ENCODE assay signal across 19 mouse cellular contexts in the genomic region with DNA sequence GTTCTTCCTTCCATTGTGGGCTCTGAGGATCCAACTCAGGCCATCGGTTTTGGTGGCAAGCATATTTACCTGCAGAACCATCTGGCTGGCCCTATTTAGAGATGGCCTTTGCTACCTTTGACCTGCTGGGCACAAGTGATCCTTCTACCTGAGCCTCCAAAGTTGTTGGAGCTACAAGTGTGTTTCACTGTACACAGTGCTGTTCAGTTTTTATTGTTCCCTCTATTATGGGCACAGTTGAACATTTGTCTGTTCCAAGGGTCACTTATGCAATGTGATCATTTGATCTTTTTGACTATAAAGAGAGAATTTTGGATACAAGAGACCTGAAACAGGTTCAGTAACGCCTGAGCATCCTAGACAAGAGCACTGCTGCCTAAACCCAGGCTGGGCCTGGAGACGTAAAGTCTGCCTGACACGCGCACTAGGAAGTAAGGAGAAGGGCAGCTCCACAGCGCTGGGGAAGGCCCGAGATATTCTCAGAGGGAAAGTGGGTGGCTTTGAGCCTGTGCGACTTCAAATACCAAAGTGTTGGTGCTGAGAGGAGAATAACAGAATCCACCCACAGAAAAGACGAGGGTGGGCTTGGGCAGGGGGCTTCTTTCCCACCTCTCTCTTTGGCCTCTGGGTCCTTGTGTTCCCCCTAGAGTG. TPM values are rescaled to one million over a fixed set of nuclear protein-coding genes. Genes with fewer than 3 reads are reported as not detected.
DNase-seq lines count a peak whose midpoint lies in the region; ATAC-seq and TF ChIP-seq lines count a peak whose summit lies in the region.
"Had no signal": no experiment of that assay in that cellular context is flagged by ENCODE, and none has a peak within 500 bp of the region (broad histone marks: within the 10 kb centered on the region; RNA-seq: fewer than 3 reads in every experiment).

No protein-coding gene starts in this region.

- no peak for DNase-seq in heart, embryonic 10.5 days (ENCODE audit: low spot score)
- no peak for DNase-seq in heart, postnatal 10 days
- DNase-seq in heart, adult 2 months = no peak
- no peak for DNase-seq in left cerebral cortex, adult 2 months (ENCODE audit: extremely low spot score in 1 of 2, low spot score in 2 of 2)
- no peak for DNase-seq in left cerebral cortex, adult 8-10 months (ENCODE audit: low spot score in 2 of 2)
- DNase-seq in brain, adult 2 months (ENCODE audit: low read depth, low spot score) = peak; percentile 64
- no peak for DNase-seq in right cerebral cortex, postnatal 36 days (ENCODE audit: low spot score in 2 of 2)
- DNase-seq: adrenal gland, adult 2 months; adrenal gland, postnatal 10 days; adrenal gland, postnatal 25 days had no signal

- no peak for ATAC-seq in heart, embryonic 13.5 days (ENCODE audit: extremely low read depth, insufficient number of reproducible peaks, low FRiP score, low TSS enrichment)
- ATAC-seq: forebrain, embryonic 13.5 days; forebrain, embryonic 15.5 days had no signal

- H3K9me3 ChIP-seq in heart, embryonic 10.5 days = no peaks in the 10 kb centered on the region
- H3K9me3 ChIP-seq in heart, embryonic 13.5 days = no peaks in the 10 kb centered on the region
- H3K9me3 ChIP-seq: embryonic facial prominence, embryonic 10.5 days; embryonic facial prominence, embryonic 12.5 days; forebrain, embryonic 13.5 days; forebrain, embryonic 15.5 days had no signal

- TF ChIP-seq EP300 in heart, adult 2 months (IDR thresholded peaks at IDR 0.05; ENCODE audit: insufficient read depth, low read depth, low read length) = no peak

- peaks cover 79% of the 10 kb centered on the region for H3K4me1 ChIP-seq in heart, embryonic 10.5 days
- peaks cover 83% of the 10 kb centered on the region for H3K4me1 ChIP-seq in heart, embryonic 13.5 days
- peaks cover 15% of the 10 kb centered on the region for H3K4me1 ChIP-seq in heart, adult 2 months (ENCODE audit: control insufficient read depth, insufficient read depth, low read length)
- H3K4me1 ChIP-seq: embryonic facial prominence, embryonic 12.5 days had no signal

- peak overlapping the region; percentile 77 for H3K27ac ChIP-seq in heart, embryonic 10.5 days
- H3K27ac ChIP-seq in heart, embryonic 13.5 days (replicated peaks) = no peak overlapping the region
- H3K27ac ChIP-seq in heart, adult 2 months = no peak overlapping the region
- H3K27ac ChIP-seq in left cerebral cortex, adult 2 months = peak overlapping the region; percentile 70
- H3K27ac ChIP-seq: embryonic facial prominence, embryonic 12.5 days; forebrain, embryonic 13.5 days; forebrain, embryonic 15.5 days had no signal

- H3K4me2 ChIP-seq in heart, embryonic 13.5 days = no peak overlapping the region
- H3K4me2 ChIP-seq: embryonic facial prominence, embryonic 12.5 days; forebrain, embryonic 13.5 days; forebrain, embryonic 15.5 days had no signal

- peak overlapping the region; percentile 26; the same call in 1 of the 2 replicates for H3K9ac ChIP-seq in heart, embryonic 13.5 days
- no peak overlapping the region for H3K9ac ChIP-seq in heart, adult 2 months (ENCODE audit: low read depth, low read length)
- H3K9ac ChIP-seq: embryonic facial prominence, embryonic 12.5 days; forebrain, embryonic 13.5 days; forebrain, embryonic 15.5 days had no signal

- H3K27me3 ChIP-seq in heart, embryonic 10.5 days (ENCODE audit: insufficient read depth, poor library complexity, severe bottlenecking) = no peaks in the 10 kb centered on the region
- H3K27me3 ChIP-seq in heart, embryonic 13.5 days (replicated peaks) = no peaks in the 10 kb centered on the region
- no peaks in the 10 kb centered on the region for H3K27me3 ChIP-seq in heart, adult 2 months (ENCODE audit: control insufficient read depth, insufficient read depth, low read length)
- H3K27me3 ChIP-seq: embryonic facial prominence, embryonic 12.5 days; forebrain, embryonic 13.5 days; forebrain, embryonic 15.5 days had no signal

- TF ChIP-seq POLR2A in heart, adult 2 months (IDR thresholded peaks at IDR 0.05; ENCODE audit: insufficient read depth, low read depth, low read length) = no peak

- no peaks in the 10 kb centered on the region for H3K36me3 ChIP-seq in heart, embryonic 10.5 days
- peaks cover 38% of the 10 kb centered on the region for H3K36me3 ChIP-seq in heart, embryonic 13.5 days
- 0 out of 2 replicates have a peak, but pooled peaks cover 2% of the 10 kb centered on the region for H3K36me3 ChIP-seq in heart, adult 2 months (ENCODE audit: control insufficient read depth, insufficient read depth, low read length)
- H3K36me3 ChIP-seq: embryonic facial prominence, embryonic 12.5 days; forebrain, embryonic 15.5 days had no signal

- H3K4me3 ChIP-seq in heart, embryonic 10.5 days = no peak overlapping the region
- no peak overlapping the region for H3K4me3 ChIP-seq in heart, embryonic 13.5 days
- H3K4me3 ChIP-seq in heart, adult 2 months = no peak overlapping the region
- H3K4me3 ChIP-seq in left cerebral cortex, adult 2 months = no peak overlapping the region
- H3K4me3 ChIP-seq: embryonic facial prominence, embryonic 10.5 days; embryonic facial prominence, embryonic 12.5 days; forebrain, embryonic 13.5 days; forebrain, embryonic 15.5 days had no signal

- intact Hi-C loops in heart, postnatal 10 days (cut with DNase I) = no loop called here
- intact Hi-C loops in heart, adult 2 months (cut with DNase I) = no loop called here
- intact Hi-C loops in left cerebral cortex, adult 2 months (cut with DNase I) = no loop called here

- H3K79me2 ChIP-seq in heart, adult 2 months (replicated peaks; ENCODE audit: control insufficient read depth, insufficient read depth, low read length) = no peaks in the 10 kb centered on the region

- no peak for TF ChIP-seq CTCF in heart, adult 2 months (IDR thresholded peaks at IDR 0.05)
- TF ChIP-seq CTCF in left cerebral cortex, adult 2 months (IDR thresholded peaks at IDR 0.05) = no peak

- 79% methylated on average over 9 of the region's 9 CpGs for WGBS in heart, embryonic 10.5 days
- WGBS in heart, embryonic 13.5 days = 68% methylated on average over 9 of the region's 9 CpGs
- 81% methylated on average over 9 of the region's 9 CpGs for WGBS in heart, adult 2 months

RNA-seq across cellular contexts. Expression of a gene that starts 30.7 kb away (rescaled TPM):
- polyA plus RNA-seq in heart, embryonic 10.5 days (2016; fragmentation: Nextera tagmentation; extraction: Ambion mirVana) = 5.5 and 6.3 TPM in 2 replicates
- 10 to 100 TPM; 30.2 to 31.3 TPM for total RNA-seq in heart, postnatal 10 days (2021)
- polyA plus RNA-seq in heart, embryonic 13.5 days (2015; fragmentation: Nextera tagmentation; extraction: Ambion mirVana) = 9.2 and 9.6 TPM in 2 replicates
- 10 to 100 TPM in 1 of 2 experiments, 1 to 10 TPM in 1; 8.6 to 11.9 TPM for total RNA-seq in heart, adult 2 months (2021)
- 18.0 and 24.0 TPM in 2 replicates for polyA plus RNA-seq in heart, adult 2 months (2012; rRNA removed)
- total RNA-seq in left cerebral cortex, adult 2 months (2021) = 10 to 100 TPM; 29.6 to 35.9 TPM
- 10 to 100 TPM; 27.5 to 40.2 (median 31.6) TPM for total RNA-seq in left cerebral cortex, adult 8-10 months (2022)
- total RNA-seq: MEL had no signal

RNA-seq across cellular contexts. Expression of a gene that starts 48.1 kb away (rescaled TPM):
- polyA plus RNA-seq in heart, embryonic 10.5 days (2016; fragmentation: Nextera tagmentation; extraction: Ambion mirVana) = not detected in 2 replicates
- not detected for total RNA-seq in heart, postnatal 10 days (2021)
- polyA plus RNA-seq in heart, embryonic 13.5 days (2015; fragmentation: Nextera tagmentation; extraction: Ambion mirVana) = not detected in 2 replicates
- not detected for total RNA-seq in heart, adult 2 months (2021)
- not detected in 2 replicates for polyA plus RNA-seq in heart, adult 2 months (2012; rRNA removed)
- under 1 TPM; 0.30 to 0.32 TPM for total RNA-seq in left cerebral cortex, adult 2 months (2021)
- under 1 TPM; 0.21 to 0.44 (median 0.30) TPM for total RNA-seq in left cerebral cortex, adult 8-10 months (2022)
- total RNA-seq: adrenal gland, adult 2 months; adrenal gland, postnatal 10 days; adrenal gland, postnatal 25 days; adrenal gland, postnatal 4 days; MEL had no signal
- polyA plus RNA-seq: adrenal gland, adult 2 months; C2C12; embryonic facial prominence, embryonic 14.5 days; forebrain, embryonic 13.5 days had no signal

RNA-seq across cellular contexts. Expression of a gene that starts 53.7 kb away (rescaled TPM):
- 23.1 and 27.4 TPM in 2 replicates for polyA plus RNA-seq in heart, embryonic 10.5 days (2016; fragmentation: Nextera tagmentation; extraction: Ambion mirVana)
- total RNA-seq in heart, postnatal 10 days (2021) = 10 to 100 TPM; 27.3 to 33.4 TPM
- 16.8 and 19.7 TPM in 2 replicates for polyA plus RNA-seq in heart, embryonic 13.5 days (2015; fragmentation: Nextera tagmentation; extraction: Ambion mirVana)
- 10 to 100 TPM; 26.4 to 28.2 TPM for total RNA-seq in heart, adult 2 months (2021)
- 17.7 and 27.2 TPM in 2 replicates for polyA plus RNA-seq in heart, adult 2 months (2012; rRNA removed)
- total RNA-seq in left cerebral cortex, adult 2 months (2021) = 10 to 100 TPM; 49.8 to 54.3 TPM
- total RNA-seq in left cerebral cortex, adult 8-10 months (2022) = 10 to 100 TPM; 44.7 to 51.1 (median 47.3) TPM

Comparison
In these comparisons a context has a peak if more than half of its experiments do, and no peak if none do; other contexts are left out.
1. H3K27ac ChIP-seq: peak in heart, embryonic 10.5 days (single experiment) and left cerebral cortex, adult 2 months (single experiment); none in heart, embryonic 13.5 days (single experiment) and heart, adult 2 months (single experiment).